Mouse (Mus musculus) embryo, embryonic 11 days (tissue): ENCODE measurements around the gene Olfr834.

Source experiments
- DNase-seq: peaks from one replicate; pipeline ENCODE4 v3.0.0-alpha.2; 2015

Olfr834 gene

GRCm38 (mm10) chr9:18987690-18988089 lies at the start of gene Olfr834:
TSS of gene Olfr834 (plus strand) at chr9:18987990.
- no peak for DNase-seq

- no peak for DNase-seq
Observed at GRCm38 (mm10) chr9:18962021-18962420, 25.8 kb upstream of the Olfr834 start.

GRCm38 (mm10) chr9:19032435-19032834 lies 44.6 kb downstream of the Olfr834 start, which contains the start of gene Olfr835:
TSS of gene Olfr835 (plus strand) at chr9:19032735.
- no peak for DNase-seq
